Comparison of ENCODE assay signal across 28 mouse cellular contexts in genomic region chr3:113639545-113639944, GRCm38 (mm10). TPM values are rescaled to one million over a fixed set of nuclear protein-coding genes. Genes with fewer than 3 reads are reported as not detected.
A peak's percentile ranks its signal among the peaks of the same experiment; 100 is the strongest.
DNase-seq lines count a peak whose midpoint lies in the region; ATAC-seq and TF ChIP-seq lines count a peak whose summit lies in the region.
"Had no signal": no experiment of that assay in that cellular context is flagged by ENCODE, and none has a peak within 500 bp of the region (broad histone marks: within the 10 kb centered on the region; RNA-seq: fewer than 3 reads in every experiment).

No protein-coding gene starts in this region.

- DNase-seq in kidney, adult 2 months = peak; percentile 17
- no peak for DNase-seq in kidney, adult 18-20 months
- DNase-seq in cerebellum, adult 11 months = no peak
- DNase-seq: adrenal gland, adult 8-10 months; adrenal gland, postnatal 14 days; adrenal gland, postnatal 36 days; B cell, adult 2 months; cerebellum, adult 18-20 months; cerebellum, adult 8-10 months; cerebellum, adult 9-11 months; cerebellum, postnatal 14 days; cerebellum, postnatal 36 days; embryo, embryonic 11 days; forebrain, postnatal 0 days had no signal

- TF ChIP-seq CTCF in kidney, adult 2 months (conservative IDR thresholded peaks at IDR 0.05; ENCODE audit: insufficient read depth, insufficient read length, low read depth, low read length) = no peak
- TF ChIP-seq CTCF in intestine, postnatal 0 days (IDR thresholded peaks at IDR 0.05; ENCODE audit: low read depth) = no peak

- H3K4me1 ChIP-seq in kidney, adult 2 months (ENCODE audit: control insufficient read depth, insufficient read depth, low read length) = no peaks in the 10 kb centered on the region
- H3K4me1 ChIP-seq in intestine, embryonic 15.5 days (replicated peaks) = no peaks in the 10 kb centered on the region
- no peaks in the 10 kb centered on the region for H3K4me1 ChIP-seq in intestine, postnatal 0 days (replicated peaks; ENCODE audit: control insufficient read depth, insufficient read depth, low read length)
- H3K4me1 ChIP-seq in forebrain, embryonic 13.5 days = no peaks in the 10 kb centered on the region
- H3K4me1 ChIP-seq: embryonic facial prominence, embryonic 13.5 days; embryonic facial prominence, embryonic 15.5 days; forebrain, embryonic 10.5 days; forebrain, embryonic 12.5 days; forebrain, embryonic 15.5 days had no signal

- no peak overlapping the region for H3K4me2 ChIP-seq in intestine, embryonic 15.5 days (replicated peaks)
- H3K4me2 ChIP-seq in intestine, postnatal 0 days (replicated peaks; ENCODE audit: low read depth) = no peak overlapping the region
- H3K4me2 ChIP-seq in forebrain, embryonic 13.5 days = no peak overlapping the region
- H3K4me2 ChIP-seq: embryonic facial prominence, embryonic 13.5 days; embryonic facial prominence, embryonic 15.5 days; forebrain, embryonic 12.5 days; forebrain, embryonic 15.5 days had no signal

- 53% methylated on average over 1 of the region's 1 CpGs for WGBS in kidney, adult 2 months
- 62% methylated on average over 1 of the region's 1 CpGs for WGBS in intestine, embryonic 15.5 days
- 28% methylated on average over 1 of the region's 1 CpGs for WGBS in intestine, postnatal 0 days
- 85% methylated on average over 1 of the region's 1 CpGs for WGBS in forebrain, embryonic 13.5 days

- no peak overlapping the region for H3K9ac ChIP-seq in intestine, embryonic 15.5 days
- no peak overlapping the region for H3K9ac ChIP-seq in intestine, postnatal 0 days (ENCODE audit: low read depth, low read length)
- H3K9ac ChIP-seq in forebrain, embryonic 13.5 days = no peak overlapping the region
- H3K9ac ChIP-seq: embryonic facial prominence, embryonic 13.5 days; embryonic facial prominence, embryonic 15.5 days; forebrain, embryonic 12.5 days; forebrain, embryonic 15.5 days; forebrain, postnatal 0 days had no signal

- H3K27me3 ChIP-seq in kidney, adult 2 months (replicated peaks; ENCODE audit: control insufficient read depth, insufficient read depth, low read length) = no peaks in the 10 kb centered on the region; the same call in 1 of the 2 replicates
- no peaks in the 10 kb centered on the region for H3K27me3 ChIP-seq in intestine, embryonic 15.5 days (replicated peaks)
- no peaks in the 10 kb centered on the region for H3K27me3 ChIP-seq in intestine, postnatal 0 days (replicated peaks; ENCODE audit: control insufficient read depth, insufficient read depth, low read length)
- no peaks in the 10 kb centered on the region for H3K27me3 ChIP-seq in forebrain, embryonic 13.5 days
- H3K27me3 ChIP-seq: CH12.LX; embryonic facial prominence, embryonic 13.5 days; embryonic facial prominence, embryonic 15.5 days; forebrain, embryonic 12.5 days; forebrain, embryonic 15.5 days; Patski had no signal

- ATAC-seq in intestine, embryonic 15.5 days = peak; percentile 45; the same call in 1 of the 2 replicates
- ATAC-seq in intestine, postnatal 0 days = peak; percentile 87
- ATAC-seq in forebrain, embryonic 13.5 days = no peak
- ATAC-seq: activated CD4-positive, CD25-positive, alpha-beta regulatory T cell, adult 4 months; CD4-positive, CD25-positive, alpha-beta regulatory T cell, adult 4 months; forebrain, embryonic 15.5 days; forebrain, postnatal 0 days; Patski had no signal

- TF ChIP-seq POLR2A in kidney, adult 2 months (IDR thresholded peaks at IDR 0.05; ENCODE audit: low read depth, low read length) = no peak

- no peaks in the 10 kb centered on the region for H3K9me3 ChIP-seq in intestine, embryonic 15.5 days
- no peaks in the 10 kb centered on the region for H3K9me3 ChIP-seq in intestine, postnatal 0 days (ENCODE audit: control insufficient read depth)
- no peaks in the 10 kb centered on the region for H3K9me3 ChIP-seq in forebrain, embryonic 13.5 days (replicated peaks)
- H3K9me3 ChIP-seq: embryonic facial prominence, embryonic 13.5 days; embryonic facial prominence, embryonic 15.5 days; forebrain, embryonic 10.5 days; forebrain, embryonic 12.5 days; forebrain, embryonic 15.5 days; G1E had no signal

- H3K36me3 ChIP-seq in kidney, adult 2 months (ENCODE audit: control insufficient read depth, insufficient read depth, low read length) = no peaks in the 10 kb centered on the region
- H3K36me3 ChIP-seq in intestine, embryonic 15.5 days = no peaks in the 10 kb centered on the region
- H3K36me3 ChIP-seq in intestine, postnatal 0 days (ENCODE audit: control insufficient read depth, insufficient read depth) = no peaks in the 10 kb centered on the region
- no peaks in the 10 kb centered on the region for H3K36me3 ChIP-seq in forebrain, embryonic 13.5 days (ENCODE audit: poor library complexity, severe bottlenecking)
- H3K36me3 ChIP-seq: embryonic facial prominence, embryonic 13.5 days; embryonic facial prominence, embryonic 15.5 days; forebrain, embryonic 10.5 days; forebrain, embryonic 12.5 days; forebrain, embryonic 15.5 days; G1E had no signal

- H3K27ac ChIP-seq in kidney, adult 2 months (ENCODE audit: insufficient read depth, low read depth, low read length) = no peak overlapping the region
- H3K27ac ChIP-seq in intestine, embryonic 15.5 days = no peak overlapping the region
- H3K27ac ChIP-seq in intestine, postnatal 0 days (ENCODE audit: low read depth, low read length) = no peak overlapping the region
- H3K27ac ChIP-seq in forebrain, embryonic 13.5 days = no peak overlapping the region
- H3K27ac ChIP-seq: embryonic facial prominence, embryonic 13.5 days; embryonic facial prominence, embryonic 15.5 days; forebrain, embryonic 10.5 days; forebrain, embryonic 12.5 days; forebrain, embryonic 15.5 days had no signal

- no peak overlapping the region for H3K4me3 ChIP-seq in kidney, adult 2 months (ENCODE audit: insufficient read depth, low read depth, low read length)
- no peak overlapping the region for H3K4me3 ChIP-seq in intestine, embryonic 15.5 days (replicated peaks)
- no peak overlapping the region for H3K4me3 ChIP-seq in intestine, postnatal 0 days (ENCODE audit: low read depth, low read length)
- H3K4me3 ChIP-seq in forebrain, embryonic 13.5 days = no peak overlapping the region
- H3K4me3 ChIP-seq: embryonic facial prominence, embryonic 13.5 days; embryonic facial prominence, embryonic 15.5 days; erythroblast, embryonic 14.5 days; forebrain, embryonic 10.5 days; forebrain, embryonic 12.5 days; forebrain, embryonic 15.5 days had no signal

RNA-seq across cellular contexts. Expression of gene Rnpc3, which starts 9.6 kb away (rescaled TPM):
- 7.7 and 7.8 TPM in 2 replicates for polyA plus RNA-seq in kidney, adult 2 months (2012; rRNA removed)
- polyA plus RNA-seq in intestine, embryonic 15.5 days (2015; fragmentation: Nextera tagmentation; extraction: Ambion mirVana) = 27.9 and 33.8 TPM in 2 replicates
- polyA plus RNA-seq in intestine, postnatal 0 days (2015; fragmentation: Nextera tagmentation; extraction: Ambion mirVana) = 18.9 and 19.8 TPM in 2 replicates
- polyA plus RNA-seq in forebrain, embryonic 13.5 days (2015; fragmentation: Nextera tagmentation; extraction: Ambion mirVana) = 50.7 and 54.5 TPM in 2 replicates

RNA-seq across cellular contexts. Expression of gene Amy1, which starts 33.0 kb away (rescaled TPM):
- 4.3 and 6.3 TPM in 2 replicates for polyA plus RNA-seq in kidney, adult 2 months (2012; rRNA removed)
- 2.2 and 2.7 TPM in 2 replicates for polyA plus RNA-seq in intestine, embryonic 15.5 days (2015; fragmentation: Nextera tagmentation; extraction: Ambion mirVana)
- polyA plus RNA-seq in intestine, postnatal 0 days (2015; fragmentation: Nextera tagmentation; extraction: Ambion mirVana) = 1.1 and 2.5 TPM in 2 replicates
- polyA plus RNA-seq in forebrain, embryonic 13.5 days (2015; fragmentation: Nextera tagmentation; extraction: Ambion mirVana) = 5.0 and 5.7 TPM in 2 replicates
- polyA plus RNA-seq: erythroblast, embryonic 14.5 days had no signal
